Mouse (Mus musculus): Measurements from ENCODE around the gene Wdr86. TPM values are rescaled to one million over a fixed set of nuclear protein-coding genes. Genes with fewer than 3 reads are reported as not detected.
"Not testable (repeated sequence)": the region's sequence is repeated elsewhere in the genome, so short reads cannot be mapped to it uniquely, and the experiment has no call there.

Wdr86 gene
- total RNA-seq, 2 experiments from 2014 or later = not detected

DNA sequence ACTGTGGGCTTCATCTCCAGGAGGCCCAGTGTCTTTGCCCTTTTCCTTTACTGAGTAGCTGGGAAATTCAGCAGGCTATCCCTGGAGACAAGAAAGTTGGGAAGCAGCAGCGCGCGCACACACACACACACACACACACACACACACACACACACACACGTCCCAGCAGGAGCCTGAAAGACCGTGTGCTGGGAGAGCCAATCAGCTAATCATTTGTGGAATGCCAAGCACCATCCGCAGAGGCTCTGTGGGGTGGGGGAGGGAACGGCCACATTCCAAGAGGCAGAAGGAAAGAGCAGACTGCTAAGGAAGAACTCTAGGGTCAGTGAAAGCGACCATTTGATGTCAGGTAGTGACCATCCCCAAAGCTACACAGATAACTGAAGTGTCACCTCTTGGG, 2.6 kb upstream of the Wdr86 start:
- DNase-seq = no peak

DNA sequence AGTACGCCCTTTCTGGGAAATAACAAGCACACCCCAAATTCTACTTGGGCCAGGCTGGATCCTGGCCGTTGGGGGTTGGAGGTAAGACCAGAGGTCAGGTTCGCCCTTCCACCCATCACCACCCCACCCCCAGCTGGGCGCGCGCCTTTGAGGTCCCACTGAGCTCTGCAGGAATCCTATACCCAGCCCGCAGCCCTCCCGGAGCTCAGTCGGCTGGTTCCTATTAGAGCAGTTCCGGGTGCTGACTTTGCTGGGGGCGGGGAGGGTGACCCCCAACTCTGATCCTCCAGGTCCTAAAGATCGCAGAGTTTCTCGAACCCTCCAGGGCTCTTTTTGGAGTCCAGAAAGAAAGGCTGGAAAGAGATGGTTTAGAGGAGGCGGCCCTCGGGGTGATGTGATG, 459 bp upstream of the Wdr86 start:
- DNase-seq = no peak

DNA sequence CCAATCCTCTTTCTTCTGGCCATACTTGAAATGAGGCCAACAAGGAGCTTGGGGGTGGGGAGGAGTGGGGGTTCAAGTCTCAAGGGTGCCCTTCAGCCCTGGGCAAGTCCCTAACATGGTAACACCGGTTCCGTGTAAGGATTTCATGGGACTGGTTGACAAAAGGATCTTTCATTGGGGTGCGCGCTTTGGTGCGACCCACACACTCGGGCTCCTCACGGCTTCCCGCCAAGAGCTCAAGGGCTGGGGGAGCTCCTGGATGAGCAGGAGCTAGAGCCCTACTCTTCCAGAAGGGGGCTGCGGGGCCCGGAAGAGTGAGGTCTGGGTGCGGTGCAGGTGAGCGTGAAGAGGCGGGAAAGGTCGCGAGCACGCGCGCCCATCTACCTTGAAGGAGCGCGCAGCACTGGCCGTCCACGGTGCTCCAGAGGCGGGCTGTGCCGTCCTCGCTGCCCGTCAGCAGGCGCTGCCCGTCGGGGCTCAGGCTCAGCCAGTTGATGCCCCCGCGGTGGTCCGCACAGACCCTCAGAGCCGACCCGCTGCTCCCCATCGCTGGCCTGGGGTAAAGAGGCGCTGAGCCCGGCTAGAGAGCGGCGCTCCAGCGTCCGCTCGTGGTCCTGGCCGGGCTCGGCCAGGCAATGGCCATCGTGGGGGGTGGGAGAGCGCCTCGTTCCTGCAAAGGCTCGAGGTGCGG, 585 bp downstream of the Wdr86 start:
- DNase-seq = no peak

DNA sequence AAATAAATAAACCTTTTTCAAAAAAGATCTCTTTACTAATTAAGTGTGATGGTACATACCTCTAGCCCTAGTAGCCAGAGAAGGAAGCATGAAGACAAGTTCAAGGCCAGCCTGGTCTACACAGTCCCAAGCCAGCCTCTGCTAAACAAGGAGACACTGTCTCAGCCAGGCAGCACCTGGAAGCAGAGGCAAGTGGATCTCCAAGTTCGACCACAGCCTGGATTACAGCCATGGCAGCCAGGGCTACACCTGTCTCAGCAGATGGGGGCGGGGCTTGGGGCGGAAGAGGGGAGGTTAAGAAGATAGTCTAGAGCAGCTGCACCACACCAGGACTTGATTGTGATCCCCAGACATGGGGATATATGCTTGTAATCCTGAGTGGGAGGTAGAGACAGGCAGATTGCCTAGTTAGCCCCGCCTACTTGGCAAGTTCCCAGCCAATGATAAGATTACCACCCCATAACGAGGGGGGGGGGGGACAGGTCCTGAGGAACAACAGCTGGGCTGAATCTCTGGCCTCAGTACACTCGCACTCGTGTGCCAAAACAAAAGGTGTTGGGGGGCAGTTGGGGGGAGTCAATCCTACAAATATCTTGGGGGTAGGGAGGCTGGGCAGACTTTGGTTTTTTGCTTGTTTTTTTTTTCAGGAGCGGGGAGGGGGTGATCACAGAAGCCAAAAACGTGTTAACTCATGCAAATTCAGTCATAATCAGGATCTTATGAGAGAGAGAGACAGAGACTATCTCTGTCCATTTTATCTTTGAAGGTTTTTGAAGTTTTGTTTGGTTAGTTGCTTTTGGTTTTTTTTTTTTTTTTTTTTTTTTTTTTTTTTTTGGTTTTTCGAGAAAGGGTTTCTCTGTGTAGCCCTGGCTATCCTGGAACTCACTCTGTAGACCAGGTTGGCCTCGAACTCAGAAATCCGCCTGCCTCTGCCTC, 3.4 kb downstream of the Wdr86 start:
- no peak for DNase-seq

DNA sequence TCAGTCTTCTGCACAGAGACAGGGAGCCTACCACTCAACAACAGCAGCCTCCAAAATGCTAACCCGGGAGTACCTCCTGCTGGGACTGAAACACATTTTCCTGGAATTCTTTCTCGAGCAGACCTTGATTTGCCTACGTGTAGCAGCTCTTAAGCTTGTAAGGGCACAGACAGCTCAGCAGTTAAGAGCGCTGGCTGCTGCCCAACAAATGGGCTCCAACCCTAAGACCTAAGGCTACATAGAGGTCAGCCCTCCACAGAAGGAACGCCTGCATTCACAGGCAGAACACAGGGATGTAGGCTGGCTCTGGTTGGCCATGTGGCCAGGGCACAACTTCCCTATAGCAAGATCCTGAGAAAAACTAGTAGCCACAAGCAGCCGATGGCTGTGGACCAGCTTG, 4.6 kb downstream of the Wdr86 start:
- no peak for DNase-seq

DNA sequence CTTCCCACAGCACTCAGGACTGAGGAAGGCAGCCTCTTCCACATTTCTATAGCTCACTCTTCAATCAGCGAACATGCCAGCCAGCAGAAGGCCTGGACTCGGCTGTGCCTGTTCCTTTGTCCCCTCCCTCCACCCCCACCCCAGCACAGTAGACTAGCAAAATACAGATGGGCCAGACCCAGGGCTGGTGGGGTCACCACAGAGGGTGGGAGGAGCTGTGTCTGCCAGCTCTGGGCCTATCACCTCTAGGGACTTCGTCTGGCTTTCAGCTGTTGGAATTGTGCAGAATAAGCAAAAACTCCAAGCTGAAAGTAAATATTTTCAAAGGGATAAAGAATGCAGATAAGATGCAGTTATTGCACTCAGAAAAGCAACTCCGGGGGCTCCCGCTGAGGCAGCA, 5.7 kb downstream of the Wdr86 start:
- DNase-seq = no peak

DNA sequence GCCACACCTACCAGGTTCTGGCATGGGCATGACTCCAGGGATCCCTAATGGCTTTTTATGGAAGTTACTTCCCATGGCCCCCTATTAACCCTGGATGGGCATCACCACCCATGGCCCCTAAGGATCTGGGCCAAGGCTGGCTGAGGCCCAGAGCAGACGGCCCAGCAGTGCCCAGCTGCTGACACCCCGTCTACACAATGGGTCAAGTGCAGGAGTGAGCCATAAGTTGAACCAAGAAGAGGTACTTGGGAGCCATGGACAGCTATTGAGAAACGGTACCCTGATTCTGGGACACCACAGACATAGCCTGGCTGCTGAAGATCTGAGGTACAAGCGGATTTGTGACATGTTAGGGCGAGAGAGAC, 6.3 kb downstream of the Wdr86 start:
- DNase-seq = no peak

DNA sequence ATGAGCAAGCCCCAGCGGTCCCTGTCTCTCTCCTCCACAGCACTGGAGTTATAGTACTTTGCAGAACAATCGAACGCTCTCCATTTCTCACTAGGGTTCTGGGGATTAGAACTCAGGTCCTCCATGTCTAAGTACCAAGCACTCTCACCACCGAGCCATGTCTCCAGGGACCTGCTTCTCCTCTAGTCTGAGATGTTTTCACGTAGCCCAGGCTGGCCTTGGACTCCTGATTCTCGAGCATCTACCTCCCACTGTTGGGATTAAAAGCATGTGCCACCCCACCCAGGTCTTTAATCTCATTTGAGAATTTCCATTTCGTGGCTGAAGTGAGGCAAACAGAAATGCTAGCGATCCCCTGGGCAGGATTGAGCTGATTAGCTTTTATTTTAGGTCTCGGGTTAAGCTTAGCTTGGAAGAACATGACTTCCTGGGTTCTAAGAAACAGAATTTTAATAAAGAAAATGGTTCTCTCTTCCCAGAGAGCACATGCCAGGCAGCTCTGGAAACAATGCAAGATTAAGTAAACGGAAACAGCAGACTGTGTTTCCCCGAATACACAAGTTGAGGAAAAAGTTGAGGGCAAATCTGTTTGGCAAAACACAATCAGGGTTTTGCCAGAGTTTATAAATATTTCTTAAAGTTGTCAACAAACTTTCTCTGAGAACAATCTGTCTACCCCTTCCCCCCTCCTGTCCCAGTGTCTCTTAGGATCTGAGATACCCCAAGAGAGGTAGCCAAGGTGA, 6.8 kb downstream of the Wdr86 start:
- no peak for DNase-seq

DNA sequence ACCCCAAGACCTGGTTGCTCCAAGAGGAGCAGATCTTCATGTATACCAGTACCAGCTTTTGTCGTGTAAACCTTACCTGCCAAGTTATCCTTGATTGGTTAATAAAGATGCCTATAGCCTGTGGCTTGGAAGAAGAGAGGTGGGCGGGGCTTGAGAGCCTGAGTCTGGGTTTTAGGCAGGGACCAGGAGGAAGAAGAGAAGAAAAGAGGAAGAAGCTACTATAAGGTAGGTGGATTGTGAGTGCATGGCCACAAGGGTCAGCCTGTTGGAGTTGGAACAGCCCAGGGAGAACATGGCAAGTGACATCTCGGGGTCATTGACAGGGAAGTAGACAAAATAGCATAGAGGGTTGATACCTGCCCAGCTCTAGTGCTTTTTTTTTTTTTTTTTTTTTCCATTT, 10.7 kb downstream of the Wdr86 start:
- no peak for DNase-seq

DNA sequence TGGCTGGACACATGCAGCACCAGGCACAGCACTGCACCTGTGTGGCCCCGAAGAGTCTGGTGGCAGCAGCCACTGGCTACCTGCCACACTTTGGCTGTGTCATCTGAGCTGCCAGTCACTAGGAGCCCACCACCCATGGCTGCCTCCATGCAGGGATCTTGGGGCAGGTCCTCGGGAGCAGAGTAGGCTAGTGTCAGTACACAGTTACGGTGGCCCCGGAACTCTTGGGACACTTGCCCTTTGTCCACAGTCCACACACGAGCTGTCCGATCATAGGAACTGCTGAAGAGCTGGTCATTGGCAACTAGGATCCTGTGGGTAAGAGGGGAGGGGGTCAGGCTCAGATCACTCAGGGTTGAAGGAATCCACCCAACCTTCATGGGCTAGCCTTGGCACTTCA, 12.5 kb downstream of the Wdr86 start:
- DNase-seq = no peak

DNA sequence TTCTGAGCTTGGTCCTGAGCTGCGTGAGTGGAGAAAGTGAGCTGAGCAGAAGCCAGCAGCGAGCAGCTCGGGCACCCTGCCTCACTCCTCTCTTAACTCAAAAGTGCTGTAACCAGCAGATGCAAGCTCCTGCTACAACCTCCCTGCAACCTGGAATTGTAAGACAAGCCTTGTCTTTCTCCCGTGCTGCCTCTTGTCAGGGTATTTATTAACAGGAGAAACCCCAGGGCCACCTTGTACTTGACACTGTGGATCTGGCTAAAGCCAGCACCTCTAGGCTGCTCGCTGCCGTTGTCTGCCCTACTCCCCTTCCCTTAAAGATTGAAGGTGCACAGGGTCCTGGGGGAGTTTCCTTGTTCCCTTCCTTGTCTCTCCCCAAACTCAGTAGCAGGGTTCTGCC, 16.5 kb downstream of the Wdr86 start:
- no peak for DNase-seq

DNA sequence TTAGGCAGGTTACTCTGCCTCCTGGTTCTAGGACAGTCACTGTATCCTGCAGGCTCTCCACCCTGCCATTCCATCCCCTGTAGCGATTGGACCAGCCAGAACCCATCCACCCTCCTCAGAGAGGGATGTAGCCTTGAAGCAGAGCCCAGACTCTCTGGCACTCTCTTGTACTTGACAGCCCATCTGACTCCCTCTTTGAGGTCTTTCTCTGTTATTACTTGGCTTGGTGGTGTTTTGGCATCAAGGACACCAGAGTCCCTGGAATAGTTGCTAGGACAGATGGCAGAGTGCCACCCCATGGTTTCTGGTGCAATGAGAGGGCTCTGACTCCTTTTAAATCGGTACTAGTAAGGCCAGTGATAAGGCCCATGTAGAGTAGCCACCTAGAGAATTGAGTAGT, 17.3 kb downstream of the Wdr86 start:
- no peak for DNase-seq

DNA sequence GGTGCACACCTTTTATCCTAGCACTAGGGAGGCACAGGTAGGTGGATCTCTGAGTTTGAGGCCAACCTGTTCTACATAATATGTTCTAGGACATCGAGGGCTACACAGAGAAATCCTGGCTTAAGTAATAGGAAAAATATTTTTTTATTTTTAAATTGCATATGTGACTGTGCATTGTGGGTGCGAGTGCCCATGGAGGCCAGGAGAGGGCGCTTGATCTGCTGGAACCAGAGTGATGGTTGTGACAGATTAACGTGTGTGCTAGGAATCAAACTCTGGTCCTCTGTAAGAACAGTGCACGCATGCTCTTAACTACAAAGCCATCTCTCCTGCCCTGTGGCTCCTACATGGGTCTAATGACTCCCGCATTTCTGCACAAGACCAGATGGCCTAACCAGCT, 18.9 kb downstream of the Wdr86 start:
- DNase-seq = no peak

DNA sequence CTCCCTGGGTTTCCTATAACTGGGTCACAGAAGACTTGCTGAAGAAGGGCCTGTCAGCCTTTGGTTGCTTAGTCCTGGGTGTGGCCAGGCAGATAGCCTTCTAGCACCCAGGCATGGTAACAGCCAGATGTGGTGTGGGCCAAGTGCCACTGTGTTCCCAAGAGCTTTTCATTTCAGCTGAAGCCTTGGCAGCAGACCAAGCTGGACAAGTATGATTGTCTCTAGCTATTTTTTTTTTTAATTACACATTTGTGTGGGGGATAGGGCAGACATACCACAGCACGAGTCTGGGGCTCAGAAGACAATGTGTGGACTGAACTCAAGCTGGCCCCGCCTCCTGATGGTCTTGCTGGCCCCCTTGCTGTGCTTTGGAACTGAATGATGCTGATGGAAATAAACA, 20.6 kb downstream of the Wdr86 start:
- DNase-seq = no peak

DNA sequence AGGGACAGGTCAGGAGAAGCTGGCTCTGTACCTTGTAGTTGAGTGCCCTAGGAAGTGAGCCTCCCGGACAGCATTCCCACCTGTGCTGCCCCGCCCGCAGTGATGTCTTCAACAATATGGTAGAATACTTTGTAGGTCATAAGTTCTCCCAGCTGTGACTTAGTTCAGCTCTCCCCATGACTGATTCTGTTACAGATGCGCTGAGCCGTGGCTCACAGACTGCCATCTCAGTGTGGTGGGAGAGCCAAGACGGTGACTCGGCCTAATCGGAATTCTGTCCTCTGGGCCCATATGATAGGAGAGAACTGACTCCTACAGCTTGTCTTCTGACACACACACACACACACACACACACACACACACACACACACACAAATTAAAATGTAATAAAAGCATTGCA, 25.9 kb downstream of the Wdr86 start:
- DNase-seq = no peak

DNA sequence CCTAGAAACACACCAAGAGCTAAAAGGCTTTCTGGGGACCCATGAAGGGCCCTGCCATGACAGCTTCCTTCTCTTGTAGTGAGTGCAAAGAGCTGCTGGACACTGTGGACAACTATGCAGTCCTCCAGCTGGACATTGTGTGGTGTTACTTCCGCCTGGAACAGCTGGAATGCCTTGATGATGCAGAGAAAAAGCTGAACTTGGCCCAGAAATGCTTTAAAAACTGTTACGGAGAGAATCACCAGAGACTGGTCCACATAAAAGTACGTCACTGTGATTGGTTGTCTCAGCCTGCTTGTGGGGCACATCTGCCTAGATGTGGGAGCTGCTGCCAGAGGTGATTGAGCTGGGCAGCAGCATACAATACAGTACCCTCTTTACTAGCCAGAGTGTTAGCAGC, 29.3 kb downstream of the Wdr86 start:
- no peak for DNase-seq

DNA sequence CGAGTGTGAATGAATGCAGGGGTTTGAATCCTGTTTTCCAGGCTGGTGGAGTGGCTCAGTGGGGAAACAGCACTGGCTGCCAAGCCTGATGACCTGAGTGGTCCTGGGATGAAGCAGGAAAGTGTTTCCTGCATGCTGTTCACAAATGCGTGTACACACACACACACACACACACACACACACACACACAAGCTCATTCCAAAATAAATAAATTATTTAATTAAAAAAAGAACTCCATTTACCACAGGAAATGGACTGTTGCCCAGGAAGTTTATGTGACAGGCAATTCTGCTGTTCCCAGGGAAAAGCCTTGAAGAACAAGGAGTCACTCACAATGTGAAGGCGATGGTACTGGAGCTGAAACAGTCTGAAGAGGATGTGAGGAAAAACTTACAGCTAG, 33.8 kb downstream of the Wdr86 start:
- DNase-seq = no peak

DNA sequence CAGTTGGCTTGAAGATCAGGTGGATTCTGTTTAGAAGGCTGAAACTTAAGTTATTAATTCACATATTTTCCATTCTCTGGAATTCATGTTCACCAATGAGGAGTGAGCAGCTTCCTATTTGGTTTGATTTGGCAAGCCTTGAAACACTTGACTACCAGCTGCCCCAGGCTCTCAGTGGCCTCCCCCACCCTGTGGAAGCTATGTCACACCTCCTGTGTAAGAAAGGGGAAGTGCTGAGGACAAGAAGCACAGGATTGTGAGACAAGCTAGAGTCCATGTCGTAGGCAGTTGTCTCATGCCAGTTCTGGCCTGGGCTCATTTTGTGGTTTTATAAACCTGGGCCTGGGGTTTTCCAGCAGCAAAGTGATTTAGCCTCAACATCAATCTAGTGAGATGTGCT, 42.8 kb downstream of the Wdr86 start:
- no peak for DNase-seq

DNA sequence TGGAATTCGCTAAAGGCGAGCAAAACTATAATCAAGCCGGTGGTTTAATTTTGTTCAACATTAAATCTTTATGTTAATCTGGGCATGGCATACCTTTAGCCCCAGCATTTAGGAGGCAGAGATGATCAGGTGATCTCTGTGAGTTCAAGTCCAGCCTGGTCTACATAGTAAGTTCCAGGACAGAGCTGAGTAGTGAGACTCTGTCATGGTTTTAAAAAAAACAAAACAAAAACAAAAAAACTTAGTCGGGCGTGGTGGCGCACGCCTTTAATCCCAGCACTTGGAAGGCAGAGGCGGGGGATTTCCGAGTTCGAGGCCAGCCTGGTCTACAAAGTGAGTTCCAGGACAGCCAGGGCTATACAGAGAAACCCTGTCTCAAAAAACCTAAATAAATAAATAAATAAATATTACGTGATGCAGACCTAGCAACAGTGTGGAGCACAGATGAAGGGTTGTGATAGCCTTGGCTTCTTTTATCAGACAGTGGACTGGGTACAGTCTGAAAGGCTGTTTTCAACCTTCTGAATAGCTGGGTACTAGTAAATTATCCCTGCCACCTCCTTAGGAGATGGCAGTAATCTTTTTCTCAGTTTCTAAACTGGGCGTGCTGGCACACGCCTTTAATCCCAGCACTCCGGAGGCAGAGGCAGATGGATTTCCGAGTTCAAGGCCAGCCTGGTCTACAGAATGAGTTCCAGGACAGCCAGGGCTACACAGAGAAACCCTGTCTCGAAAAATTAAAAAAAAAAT, 43.7 kb downstream of the Wdr86 start:
- DNase-seq = not testable (repeated sequence)

DNA sequence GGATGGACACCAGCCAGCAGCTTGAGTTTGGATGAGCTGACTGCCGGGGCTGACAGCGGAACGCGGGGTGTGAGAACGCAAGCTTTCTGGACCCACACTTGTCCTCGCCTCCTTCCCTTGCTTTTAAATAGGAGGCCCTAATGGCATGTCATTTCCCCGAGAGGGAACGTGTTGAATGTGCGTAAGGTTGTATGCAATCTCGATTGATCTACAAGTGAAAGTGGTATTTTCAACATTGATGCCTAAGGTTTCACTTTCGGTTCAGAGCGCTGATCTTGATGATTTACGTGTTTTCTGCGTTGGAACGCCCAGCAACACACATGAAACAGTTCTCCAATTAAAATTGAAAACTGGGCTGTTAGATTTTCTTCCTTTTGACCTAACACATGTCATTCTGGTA, 44.4 kb downstream of the Wdr86 start:
- DNase-seq = no peak

DNA sequence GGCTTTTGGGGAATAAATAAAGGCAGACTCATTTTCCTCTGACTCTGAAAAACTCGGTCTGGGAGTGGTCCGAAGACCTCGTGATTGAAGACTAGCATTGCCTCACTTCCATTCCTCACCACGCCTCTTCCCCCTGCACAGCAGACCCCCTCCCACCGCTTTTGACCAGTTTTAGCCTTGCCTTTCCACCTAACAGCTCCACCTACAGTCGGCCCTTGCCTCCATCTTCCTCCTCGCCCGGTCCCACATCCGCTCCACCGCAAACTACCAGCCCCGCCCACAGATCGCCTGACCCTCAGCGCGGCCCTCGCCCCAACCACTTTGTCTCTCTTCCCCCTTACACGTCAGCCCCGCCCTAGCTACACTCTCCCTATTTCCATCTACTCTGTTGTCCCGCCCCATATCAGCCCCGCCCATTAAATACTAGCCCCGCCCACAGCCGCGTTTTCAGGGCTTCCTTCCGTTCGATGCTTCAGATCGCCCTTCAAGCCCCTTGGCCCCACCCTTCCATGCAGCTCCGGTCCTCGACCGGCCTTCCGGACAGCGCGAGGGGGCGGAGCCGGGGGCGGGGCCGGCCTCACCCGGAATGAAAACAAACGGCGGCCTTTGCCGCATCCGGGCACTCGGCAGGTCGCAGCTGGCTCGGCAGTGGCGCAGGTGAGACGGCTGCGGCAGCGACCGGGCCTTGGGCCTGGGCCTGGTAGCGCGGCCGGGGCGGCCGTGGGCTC, 45.0 kb downstream of the Wdr86 start, which contains the start of gene Nub1:
Gene Nub1 (plus strand): TSS at position 167 of the 728 bp plus-strand sequence.
- DNase-seq = peak; percentile 99

All from gastrocnemius, postnatal 25 days (tissue).